8 mouse cellular contexts compared by ENCODE assay signal in the genomic region with DNA sequence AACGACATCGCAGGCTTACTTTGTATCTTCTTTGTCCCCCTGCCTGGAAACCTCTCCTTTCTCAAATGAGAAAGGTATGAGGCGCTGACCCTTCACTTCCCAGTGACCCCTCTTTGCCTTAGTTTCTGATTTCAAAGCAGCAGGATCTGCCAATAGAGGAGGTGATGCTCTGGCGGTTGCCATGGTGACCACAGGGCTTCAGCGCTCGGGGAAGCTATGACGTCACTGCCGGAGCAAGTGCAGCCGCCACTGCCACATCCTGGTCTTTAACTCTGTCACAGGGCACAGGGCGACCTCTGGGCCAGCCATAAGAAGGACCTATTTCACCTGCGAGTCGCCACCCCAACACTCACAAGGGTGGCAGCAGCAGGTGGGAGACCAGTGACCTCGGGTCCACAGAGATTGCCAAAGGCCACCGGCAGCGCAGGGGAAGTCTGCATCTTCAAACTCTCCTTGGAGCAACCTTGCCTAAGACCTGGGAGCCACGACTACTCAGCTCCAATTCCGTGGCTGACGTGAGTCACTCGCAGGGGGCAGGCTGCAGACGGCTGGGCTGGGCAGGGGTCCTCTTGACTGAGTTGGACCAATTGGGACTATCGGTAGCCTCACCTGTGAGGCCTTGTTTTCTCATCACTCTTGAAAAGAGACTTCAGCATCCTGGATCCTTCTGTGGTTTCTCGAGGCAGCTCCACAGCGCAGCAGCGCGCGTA. TPM values are rescaled to one million over a fixed set of nuclear protein-coding genes. Genes with fewer than 3 reads are reported as not detected.
DNase-seq lines count a peak whose midpoint lies in the region; ATAC-seq and TF ChIP-seq lines count a peak whose summit lies in the region.

A gene (plus strand): TSS at position 228 of the 710 bp plus-strand sequence.

- TF ChIP-seq CTCF in lung, embryonic 14.5 days (IDR thresholded peaks at IDR 0.05; ENCODE audit: low read depth), result no peak
- no peak for TF ChIP-seq CTCF in cortical plate, adult 2 months (IDR thresholded peaks at IDR 0.05; ENCODE audit: extremely low read depth, insufficient read depth, low read length)

- WGBS in lung, embryonic 14.5 days, result 23% methylated on average over 26 of the region's 26 CpGs
- 34% methylated on average over 26 of the region's 26 CpGs for WGBS in heart, embryonic 15.5 days

- no peaks in the 10 kb centered on the region for H3K36me3 ChIP-seq in lung, embryonic 14.5 days (ENCODE audit: insufficient read depth)
- no peaks in the 10 kb centered on the region for H3K36me3 ChIP-seq in heart, embryonic 15.5 days

- H3K27ac ChIP-seq in lung, embryonic 14.5 days (ENCODE audit: low read depth), result no peak within 1 kb of the TSS
- H3K27ac ChIP-seq in cortical plate, adult 2 months (ENCODE audit: insufficient read depth, low read length), result peak within 1 kb of the TSS; percentile 86
- H3K27ac ChIP-seq in heart, embryonic 15.5 days, result no peak within 1 kb of the TSS

- ATAC-seq in lung, embryonic 14.5 days (ENCODE audit: insufficient read depth), result no peak
- no peak for ATAC-seq in heart, embryonic 15.5 days (replicated peaks; ENCODE audit: insufficient number of reproducible peaks, insufficient read depth, low FRiP score, low read depth)
- peak; percentile 64 for ATAC-seq in megakaryocyte progenitor cell, adult 5-6 weeks (replicated peaks; ENCODE audit: poor library complexity)

- peak within 1 kb of the TSS; percentile 35; the same call in 1 of the 2 replicates for H3K4me2 ChIP-seq in lung, embryonic 14.5 days
- 0 out of 2 replicates have a peak within 1 kb of the TSS, but pooled peaks have one; percentile 6 for H3K4me2 ChIP-seq in heart, embryonic 15.5 days

- H3K9ac ChIP-seq in lung, embryonic 14.5 days, result no peak within 1 kb of the TSS
- no peak within 1 kb of the TSS for H3K9ac ChIP-seq in heart, embryonic 15.5 days

- no peaks in the 10 kb centered on the region for H3K9me3 ChIP-seq in lung, embryonic 14.5 days (ENCODE audit: low read depth, low read length)
- no peaks in the 10 kb centered on the region for H3K9me3 ChIP-seq in heart, embryonic 15.5 days (replicated peaks)

- DNase-seq in lung, embryonic 14.5 days, result peak; percentile 72
- DNase-seq in lung, adult 18-20 months, result no peak
- DNase-seq in layer of hippocampus, postnatal 25 days (ENCODE audit: extremely low spot score in 1 of 2, low spot score in 1 of 2), result peak; percentile 69 to 74
- DNase-seq in right cerebral cortex, postnatal 14 days, result peak; percentile 93
- no peak for DNase-seq in ovary, postnatal 14 days (ENCODE audit: low spot score)

- TF ChIP-seq POLR2A in cortical plate, adult 2 months (IDR thresholded peaks at IDR 0.05; ENCODE audit: extremely low read depth, insufficient read depth, low read length), result peak; percentile 54; the same call in 1 of the 2 replicates

- H3K4me1 ChIP-seq in lung, embryonic 14.5 days (ENCODE audit: insufficient read depth), result peaks cover 9% of the 10 kb centered on the region; the same call in 1 of the 2 replicates
- peaks cover 16% of the 10 kb centered on the region for H3K4me1 ChIP-seq in cortical plate, adult 2 months (ENCODE audit: control insufficient read depth, insufficient read depth, low read length)
- peaks cover 27% of the 10 kb centered on the region for H3K4me1 ChIP-seq in heart, embryonic 15.5 days (replicated peaks)

- no peak within 1 kb of the TSS for H3K4me3 ChIP-seq in lung, embryonic 14.5 days (ENCODE audit: low read depth, low read length)
- H3K4me3 ChIP-seq in cortical plate, adult 2 months (ENCODE audit: insufficient read depth, low read length), result peak within 1 kb of the TSS; percentile 69
- no peak within 1 kb of the TSS for H3K4me3 ChIP-seq in heart, embryonic 15.5 days

- no peaks in the 10 kb centered on the region for H3K27me3 ChIP-seq in lung, embryonic 14.5 days (ENCODE audit: insufficient read depth, low read length)
- no peaks in the 10 kb centered on the region; the same call in 1 of the 2 replicates for H3K27me3 ChIP-seq in heart, embryonic 15.5 days

RNA-seq across cellular contexts. Expression of the gene that starts here (rescaled TPM):
- polyA plus RNA-seq in lung, embryonic 14.5 days (2014; fragmentation: Nextera tagmentation; extraction: Ambion mirVana), result 0.09 and 0.20 TPM in 2 replicates
- polyA plus RNA-seq in cortical plate, adult 2 months (2012; rRNA removed), result 38.9 and 42.5 TPM in 2 replicates
- 0.05 and 0.23 TPM in 2 replicates for polyA plus RNA-seq in heart, embryonic 15.5 days (2015; fragmentation: Nextera tagmentation; extraction: Ambion mirVana)
- 10 to 100 TPM; 52.6 to 53.6 TPM for total RNA-seq in layer of hippocampus, postnatal 25 days (2021)
- total RNA-seq in megakaryocyte progenitor cell, adult 5-6 weeks (2015), result 0.67 TPM in 1 of 2 replicates, not detected in the other
- total RNA-seq in megakaryocyte progenitor cell, adult 5-6 weeks (2017), result 0.20 TPM in 1 of 2 replicates, not detected in the other

Comparison
In these comparisons a context has a peak if more than half of its experiments do, and no peak if none do; other contexts are left out.
1. RNA of the gene that starts here (total RNA-seq): 52.6 to 53.6 TPM in layer of hippocampus, postnatal 25 days; 0.20 to 0.67 TPM in megakaryocyte progenitor cell, adult 5-6 weeks; every median in the first group is over 10 times any median in the second.
2. RNA of the gene that starts here (polyA plus RNA-seq): 38.9 to 42.5 TPM in cortical plate, adult 2 months; 0.09 to 0.20 TPM in lung, embryonic 14.5 days and 0.05 to 0.23 TPM in heart, embryonic 15.5 days; every median in the first group is over 10 times any median in the second.
3. Peak in DNase-seq and H3K4me2 ChIP-seq in lung, embryonic 14.5 days; RNA of the gene not detected or under 1 TPM.
4. Peak in ATAC-seq in megakaryocyte progenitor cell, adult 5-6 weeks; RNA of the gene not detected or under 1 TPM.
5. DNase-seq: peak in layer of hippocampus, postnatal 25 days (2 of 2) and right cerebral cortex, postnatal 14 days (single experiment); none in lung, adult 18-20 months (0 of 2) and ovary, postnatal 14 days (single experiment).